Mouse (Mus musculus): ENCODE results near the gene Rtp4. TPM values are rescaled to one million over a fixed set of nuclear protein-coding genes. Genes with fewer than 3 reads are reported as not detected.

Gene Rtp4
- total and polyA plus RNA-seq, 2 experiments from 2014 or later: 6.3 to 8.4 TPM

DNA sequence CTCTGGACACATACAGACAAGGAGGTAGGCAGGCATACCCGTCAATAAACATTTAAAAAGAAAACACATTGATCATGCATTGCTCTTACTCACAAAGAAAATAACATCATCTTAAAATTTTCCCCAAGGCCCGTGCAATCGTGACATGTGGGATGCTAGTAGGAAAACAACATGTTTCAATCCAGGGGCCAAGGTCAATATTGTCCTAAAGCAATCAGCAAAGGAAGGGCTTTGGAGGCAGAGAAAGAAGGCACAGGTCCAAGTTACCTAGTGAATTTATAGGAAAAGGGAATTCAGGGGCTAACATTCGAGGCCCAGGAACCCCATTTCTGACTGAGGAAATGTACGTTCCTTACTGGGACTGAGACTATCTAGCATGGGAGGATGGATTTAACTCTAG lies 2.9 kb upstream of the Rtp4 start:
- Histone ChIP-seq H3K27me3 (ENCODE audit: insufficient read depth, low read length) (no peaks in the 10 kb centered on the region), H3K9me3 (ENCODE audit: low read length) (no peaks in the 10 kb centered on the region), H3K4me1 (ENCODE audit: insufficient read depth, low read length) (peaks cover 12% of the 10 kb centered on the region; the same call in 1 of the 2 replicates), H3K27ac (ENCODE audit: low read depth, low read length) (no peak overlapping the region), H3K36me3 (ENCODE audit: insufficient read depth, low read length) (no peaks in the 10 kb centered on the region), H3K4me3 (ENCODE audit: low read depth, low read length) (no peak overlapping the region), H3K4me2 (ENCODE audit: low read depth, low read length, poor library complexity, severe bottlenecking) (peak overlapping the region; percentile 59; the same call in 1 of the 2 replicates), H3K9ac (replicated peaks; ENCODE audit: low read length, poor library complexity, severe bottlenecking) (no peak overlapping the region)
- no peak for TF ChIP-seq CTCF (IDR thresholded peaks at IDR 0.05)
- WGBS: 89% methylated on average over 5 of the region's 5 CpGs
- ATAC-seq (ENCODE audit: low FRiP score) (no peak), DNase-seq (ENCODE audit: low spot score) (no peak)

DNA sequence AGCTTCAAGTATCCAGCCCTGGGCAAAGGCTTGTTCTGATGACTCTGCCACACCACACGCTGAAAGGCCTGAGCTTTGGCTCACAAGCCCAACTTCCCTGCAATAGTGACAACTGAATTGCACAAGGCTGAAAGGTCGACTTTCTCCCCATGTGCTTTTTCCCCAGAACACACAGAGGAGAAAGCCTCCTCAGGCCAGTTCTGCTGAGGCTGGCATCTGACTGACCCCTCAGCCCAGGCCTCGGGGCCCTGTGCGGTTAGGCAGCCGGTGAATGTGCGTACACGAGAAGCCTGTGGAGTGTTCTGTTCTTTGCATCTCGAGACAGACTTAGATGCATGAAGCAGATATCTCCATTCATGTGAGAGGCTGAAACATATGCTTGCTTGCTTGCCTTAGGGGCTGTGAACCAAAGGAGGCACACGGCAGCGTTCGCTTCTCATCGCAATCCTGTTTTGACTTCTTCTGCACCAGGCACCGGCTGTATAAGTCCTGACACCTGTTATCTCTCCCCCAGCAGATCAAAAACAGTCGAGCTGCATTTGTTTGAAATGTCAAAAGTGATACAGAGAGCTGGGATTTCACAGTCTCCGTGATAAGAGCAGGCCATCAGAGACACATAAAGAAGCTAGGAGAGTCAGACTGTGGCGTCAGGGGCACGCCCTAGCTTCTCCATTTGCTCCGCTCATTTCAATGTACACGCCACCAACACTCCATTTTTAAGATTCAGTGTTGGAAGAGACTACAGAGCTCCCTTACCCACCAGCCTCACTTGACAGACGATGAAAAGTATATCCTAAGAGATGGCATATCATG lies 2.1 kb upstream of the Rtp4 start:
- peak overlapping the region; percentile 59 for H3K4me2 ChIP-seq (ENCODE audit: low read depth, low read length, poor library complexity, severe bottlenecking)
- no peaks in the 10 kb centered on the region for H3K36me3 ChIP-seq (ENCODE audit: insufficient read depth, low read length)
- DNase-seq (ENCODE audit: low spot score): peak; percentile 14
- no peak overlapping the region for H3K4me3 ChIP-seq (ENCODE audit: low read depth, low read length)
- TF ChIP-seq CTCF (IDR thresholded peaks at IDR 0.05): no peak
- WGBS: 41% methylated on average over 20 of the region's 20 CpGs
- no peak overlapping the region for H3K27ac ChIP-seq (ENCODE audit: low read depth, low read length)
- H3K27me3 ChIP-seq (ENCODE audit: insufficient read depth, low read length): no peaks in the 10 kb centered on the region
- no peak for ATAC-seq (ENCODE audit: low FRiP score)
- peaks cover 12% of the 10 kb centered on the region; the same call in 1 of the 2 replicates for H3K4me1 ChIP-seq (ENCODE audit: insufficient read depth, low read length)
- 0 out of 2 replicates have a peak overlapping the region, but pooled peaks have one; percentile 1 for H3K9ac ChIP-seq (replicated peaks; ENCODE audit: low read length, poor library complexity, severe bottlenecking)
- no peaks in the 10 kb centered on the region for H3K9me3 ChIP-seq (ENCODE audit: low read length)

DNA sequence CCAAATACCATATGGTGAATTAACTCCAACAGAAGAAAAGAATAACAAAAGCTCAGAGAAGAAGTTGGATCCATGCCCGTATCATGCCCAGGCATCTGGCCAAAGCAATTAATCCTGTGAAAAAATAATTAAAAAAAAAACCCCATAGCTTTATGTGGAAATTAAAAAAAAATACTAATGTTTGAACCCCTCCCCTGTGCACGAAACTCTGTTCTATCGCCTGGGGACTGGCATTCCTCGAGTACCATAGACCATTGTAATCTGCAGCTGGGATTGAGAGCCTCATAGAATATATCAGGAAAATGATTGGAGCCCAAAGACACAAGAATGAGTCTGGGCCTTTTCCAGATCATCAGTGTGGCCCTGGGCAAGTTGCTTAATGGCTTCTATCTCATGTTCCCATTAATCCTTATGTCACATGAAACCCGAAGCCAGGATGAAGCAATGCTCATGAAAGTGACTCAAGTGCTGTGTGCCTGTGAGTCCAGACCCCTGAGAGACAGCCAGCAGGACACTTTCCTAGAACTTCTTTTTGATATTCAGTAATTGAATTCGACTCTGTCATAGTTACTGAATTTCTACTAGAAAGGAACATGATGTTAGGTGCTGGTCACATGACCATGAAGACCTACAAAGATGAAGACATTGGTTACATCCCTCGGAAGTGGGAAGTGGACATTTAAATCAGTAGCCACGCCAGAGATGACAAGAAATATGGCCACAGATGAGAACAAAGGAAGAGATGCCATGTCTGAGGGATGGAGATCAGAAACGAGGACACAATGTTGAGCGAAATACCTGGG lies 1.3 kb upstream of the Rtp4 start:
- H3K36me3 ChIP-seq (ENCODE audit: insufficient read depth, low read length): no peaks in the 10 kb centered on the region
- WGBS: 57% methylated on average over 10 of the region's 10 CpGs
- ATAC-seq (ENCODE audit: low FRiP score) (no peak), DNase-seq (ENCODE audit: low spot score) (peak; percentile 57)
- H3K4me1 ChIP-seq (ENCODE audit: insufficient read depth, low read length): peaks cover 12% of the 10 kb centered on the region; the same call in 1 of the 2 replicates
- no peaks in the 10 kb centered on the region for H3K27me3 ChIP-seq (ENCODE audit: insufficient read depth, low read length)
- TF ChIP-seq CTCF (IDR thresholded peaks at IDR 0.05): no peak
- no peak overlapping the region for H3K9ac ChIP-seq (replicated peaks; ENCODE audit: low read length, poor library complexity, severe bottlenecking)
- no peak overlapping the region for H3K27ac ChIP-seq (ENCODE audit: low read depth, low read length)
- H3K9me3 ChIP-seq (ENCODE audit: low read length): no peaks in the 10 kb centered on the region
- peak overlapping the region; percentile 39; the same call in 1 of the 2 replicates for H3K4me3 ChIP-seq (ENCODE audit: low read depth, low read length)
- peak overlapping the region; percentile 59 for H3K4me2 ChIP-seq (ENCODE audit: low read depth, low read length, poor library complexity, severe bottlenecking)

DNA sequence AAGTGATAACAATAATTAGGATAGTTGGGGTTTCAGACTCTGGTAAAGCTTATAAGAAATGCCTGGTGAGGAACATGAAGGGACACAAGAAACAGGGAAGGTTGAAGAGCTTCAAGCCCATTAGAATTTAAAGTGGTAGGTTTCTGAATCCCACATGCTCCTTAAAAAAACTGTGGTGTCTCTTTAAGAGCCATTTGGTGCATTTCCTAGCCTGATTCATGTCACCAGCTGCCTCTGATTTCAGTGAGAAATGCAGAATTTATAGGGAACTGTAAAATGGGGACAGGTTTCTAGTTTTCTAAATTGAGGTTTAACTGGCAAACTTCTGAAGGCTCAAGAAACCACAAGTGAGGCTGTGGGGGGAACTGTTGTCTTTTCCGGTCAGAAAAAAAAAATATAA lies 320 bp upstream of the Rtp4 start:
- H3K9ac ChIP-seq (replicated peaks; ENCODE audit: low read length, poor library complexity, severe bottlenecking): 0 out of 2 replicates have a peak overlapping the region, but pooled peaks have one; percentile 39
- H3K9me3 ChIP-seq (ENCODE audit: low read length): no peaks in the 10 kb centered on the region
- 6% methylated on average over 1 of the region's 1 CpGs for WGBS
- DNase-seq (ENCODE audit: low spot score): no peak
- no peaks in the 10 kb centered on the region for H3K27me3 ChIP-seq (ENCODE audit: insufficient read depth, low read length)
- peak overlapping the region; percentile 81 for H3K27ac ChIP-seq (ENCODE audit: low read depth, low read length)
- H3K4me1 ChIP-seq (ENCODE audit: insufficient read depth, low read length): peaks cover 12% of the 10 kb centered on the region; the same call in 1 of the 2 replicates
- H3K36me3 ChIP-seq (ENCODE audit: insufficient read depth, low read length): no peaks in the 10 kb centered on the region
- no peak for ATAC-seq (ENCODE audit: low FRiP score)
- H3K4me3 ChIP-seq (ENCODE audit: low read depth, low read length): peak overlapping the region; percentile 39
- TF ChIP-seq CTCF (IDR thresholded peaks at IDR 0.05): no peak
- H3K4me2 ChIP-seq (ENCODE audit: low read depth, low read length, poor library complexity, severe bottlenecking): peak overlapping the region; percentile 59

DNA sequence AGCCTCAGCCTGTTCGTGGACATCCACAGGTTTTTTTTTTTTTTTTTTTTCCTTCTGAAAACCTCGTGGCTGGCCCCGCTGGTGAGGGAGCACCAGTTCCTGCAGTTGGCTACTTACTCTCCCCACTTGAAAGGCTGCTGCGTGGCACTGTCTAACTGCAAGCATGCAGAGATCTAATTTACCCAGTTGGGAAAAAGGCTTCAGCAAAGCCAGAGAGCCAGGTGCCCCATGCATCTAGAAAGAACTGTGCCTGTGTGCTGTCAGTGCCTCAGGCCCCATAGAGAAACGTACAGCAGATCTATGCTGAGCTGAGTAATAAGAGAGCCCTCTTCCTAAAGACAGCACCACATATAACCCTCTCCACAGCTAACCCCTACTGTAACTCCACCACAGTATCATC lies 1.0 kb downstream of the Rtp4 start:
- ATAC-seq (ENCODE audit: low FRiP score): no peak
- Histone ChIP-seq H3K27ac (ENCODE audit: low read depth, low read length) (peak overlapping the region; percentile 81; the same call in 1 of the 2 replicates), H3K9me3 (ENCODE audit: low read length) (peaks cover 5% of the 10 kb centered on the region; the same call in 1 of the 2 replicates), H3K4me2 (ENCODE audit: low read depth, low read length, poor library complexity, severe bottlenecking) (peak overlapping the region; percentile 59), H3K9ac (replicated peaks; ENCODE audit: low read length, poor library complexity, severe bottlenecking) (peak overlapping the region; percentile 39; the same call in 1 of the 2 replicates), H3K4me3 (ENCODE audit: low read depth, low read length) (peak overlapping the region; percentile 39; the same call in 1 of the 2 replicates), H3K27me3 (ENCODE audit: insufficient read depth, low read length) (no peaks in the 10 kb centered on the region), H3K36me3 (ENCODE audit: insufficient read depth, low read length) (no peaks in the 10 kb centered on the region), H3K4me1 (ENCODE audit: insufficient read depth, low read length) (peaks cover 12% of the 10 kb centered on the region; the same call in 1 of the 2 replicates)
- peak; percentile 23 for DNase-seq (ENCODE audit: low spot score)
- no peak for TF ChIP-seq CTCF (IDR thresholded peaks at IDR 0.05)
- 9% methylated on average over 5 of the region's 5 CpGs for WGBS

Measured in midbrain, postnatal 0 days (tissue).